Mouse (Mus musculus) embryonic facial prominence, embryonic 15.5 days (tissue): Measurements from ENCODE around the gene Snx27. TPM values are rescaled to one million over a fixed set of nuclear protein-coding genes. Genes with fewer than 3 reads are reported as not detected.

Experiments used
- ATAC-seq: fragments of 200-750 bp; cut with Nextera tagmentation; 2 replicates; pipeline ENCODE4 v1.8.0; 2017; ENCODE audit warnings: low read depth, moderate TSS enrichment; ENCODE audit not compliant: insufficient number of reproducible peaks, low FRiP score, low TSS enrichment
- H3K27ac ChIP-seq: fragments of 300-500 bp; sonication (generic); replicated peaks from 2 replicates; pipeline ENCODE4 v1.5.1; 2015; ENCODE audit warnings: mild to moderate bottlenecking, inconsistent platforms
- H3K27me3 ChIP-seq: fragments of 300-500 bp; sonication (generic); 2 replicates; pipeline ENCODE4 v1.6.1; 2015; ENCODE audit warnings: inconsistent platforms
- H3K36me3 ChIP-seq: fragments of 300-500 bp; sonication (generic); 2 replicates; pipeline ENCODE4 v1.6.1; 2015; ENCODE audit warnings: mild to moderate bottlenecking, inconsistent platforms
- H3K4me1 ChIP-seq: fragments of 300-500 bp; sonication (generic); 2 replicates; pipeline ENCODE4 v1.6.1; 2015; ENCODE audit warnings: inconsistent platforms
- H3K4me2 ChIP-seq: fragments of 300-500 bp; sonication (generic); replicated peaks from 2 replicates; pipeline ENCODE4 v1.6.1; 2015; ENCODE audit warnings: mild to moderate bottlenecking, inconsistent platforms
- H3K4me3 ChIP-seq: fragments of 300-500 bp; sonication (generic); replicated peaks from 2 replicates; pipeline ENCODE4 v1.5.1; 2015; ENCODE audit warnings: mild to moderate bottlenecking, inconsistent platforms
- H3K9ac ChIP-seq: fragments of 300-500 bp; sonication (generic); 2 replicates; pipeline ENCODE4 v1.6.1; 2015; ENCODE audit warnings: inconsistent platforms
- H3K9me3 ChIP-seq: fragments of 300-500 bp; sonication (generic); replicated peaks from 2 replicates; pipeline ENCODE4 v1.6.1; 2016; ENCODE audit warnings: inconsistent platforms
- WGBS: fragments of 180-500 bp; shearing (Covaris S2); methylation state at CpG from one replicate; pipeline ENCODE4 v1.1.7; 2015; 5-methylcytosine and 5-hydroxymethylcytosine counted together
- polyA plus RNA-seq: library from polyadenylated mRNA; unstranded; fragments of >200 nt; fragmentation: Nextera tagmentation; extraction: Ambion mirVana; gene quantifications from 2 replicates; pipeline ENCODE4 v1.2.1, GENCODE M21; 2015

Snx27 gene
- polyA plus RNA-seq, 1 experiment from 2014 or later, result 47.8 TPM

DNA sequence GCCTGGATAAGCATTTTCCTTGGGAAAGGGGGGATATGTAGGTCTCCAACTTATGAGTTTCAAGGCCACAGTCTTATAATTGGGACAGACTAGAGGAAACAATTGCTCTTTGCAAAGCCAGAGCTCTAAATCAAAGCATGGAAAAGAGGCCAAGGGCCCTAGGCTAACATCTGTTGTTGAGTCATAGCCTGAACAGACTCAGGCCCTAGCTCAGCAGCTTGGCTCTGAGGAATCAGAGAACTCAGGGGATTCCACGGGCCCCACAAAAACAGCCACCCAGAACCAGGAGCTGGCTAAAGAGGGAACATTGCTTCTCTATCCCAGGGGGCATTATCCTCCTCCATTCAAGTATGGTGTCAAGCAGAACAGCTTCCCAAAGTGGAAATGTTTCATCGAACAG, 28.1 kb upstream of the Snx27 start:
- Histone ChIP-seq H3K27ac (peak overlapping the region; percentile 78), H3K4me3 (no peak overlapping the region), H3K27me3 (no peaks in the 10 kb centered on the region), H3K9me3 (no peaks in the 10 kb centered on the region), H3K4me1 (peaks cover 23% of the 10 kb centered on the region), H3K9ac (no peak overlapping the region), H3K4me2 (no peak overlapping the region), H3K36me3 (no peaks in the 10 kb centered on the region)
- WGBS, result 48% methylated on average over 2 of the region's 2 CpGs
- ATAC-seq, result no peak

DNA sequence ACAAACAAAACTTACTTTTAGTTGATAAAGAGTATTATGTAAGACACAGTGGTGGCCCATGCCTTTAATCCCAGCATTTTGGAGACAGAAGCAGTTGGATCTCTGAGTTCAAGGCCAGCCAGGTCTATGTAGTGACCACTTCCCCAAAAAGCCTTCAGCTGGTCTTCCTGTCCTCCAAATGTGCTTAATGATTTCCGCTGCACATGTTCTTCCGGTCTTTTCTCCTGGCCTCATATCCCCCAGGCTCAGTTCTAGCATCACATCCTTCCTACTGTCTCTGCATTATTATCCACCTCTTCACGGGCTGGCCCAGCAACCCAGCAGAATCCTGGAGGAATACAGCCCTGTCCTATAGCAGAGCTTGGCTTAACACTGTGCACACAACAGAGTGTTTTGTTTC, 27.1 kb upstream of the Snx27 start:
- WGBS, result 86% methylated on average over 3 of the region's 3 CpGs
- Histone ChIP-seq H3K9ac (no peak overlapping the region), H3K9me3 (no peaks in the 10 kb centered on the region), H3K4me3 (no peak overlapping the region), H3K27ac (no peak overlapping the region), H3K36me3 (no peaks in the 10 kb centered on the region), H3K27me3 (no peaks in the 10 kb centered on the region), H3K4me2 (no peak overlapping the region), H3K4me1 (peaks cover 23% of the 10 kb centered on the region)
- no peak for ATAC-seq

DNA sequence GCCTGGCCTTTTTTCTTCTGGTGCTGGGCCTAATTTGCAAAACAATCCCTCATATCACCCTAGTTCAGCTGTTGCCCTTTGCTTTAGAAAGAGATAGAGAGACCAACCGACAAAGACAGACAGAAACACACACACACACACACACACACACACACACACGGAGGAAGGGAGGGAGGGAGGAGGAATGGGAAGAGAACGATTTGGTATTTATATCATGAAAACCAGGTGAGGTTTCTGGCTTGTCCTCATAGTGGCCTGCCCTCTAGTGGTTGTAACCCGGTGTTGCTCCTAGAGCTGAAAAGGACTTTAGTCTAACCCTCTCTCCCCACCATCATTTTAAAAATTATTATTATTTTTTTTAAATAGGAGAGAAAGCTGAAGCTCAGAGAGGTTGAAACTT, 19.4 kb upstream of the Snx27 start:
- no peaks in the 10 kb centered on the region for H3K9me3 ChIP-seq
- no peak for ATAC-seq
- 2% methylated on average over 4 of the region's 4 CpGs for WGBS
- H3K27me3 ChIP-seq, result no peaks in the 10 kb centered on the region
- no peak overlapping the region for H3K27ac ChIP-seq
- H3K4me2 ChIP-seq, result no peak overlapping the region
- H3K4me1 ChIP-seq, result no peaks in the 10 kb centered on the region
- no peaks in the 10 kb centered on the region for H3K36me3 ChIP-seq
- no peak overlapping the region for H3K4me3 ChIP-seq
- no peak overlapping the region for H3K9ac ChIP-seq

- 73% methylated on average over 3 of the region's 3 CpGs for WGBS
- Histone ChIP-seq H3K9ac (no peak overlapping the region), H3K27me3 (no peaks in the 10 kb centered on the region), H3K4me2 (no peak overlapping the region), H3K9me3 (0 out of 2 replicates have a peak, but pooled peaks cover 4% of the 10 kb centered on the region), H3K4me1 (no peaks in the 10 kb centered on the region), H3K36me3 (no peaks in the 10 kb centered on the region), H3K4me3 (no peak overlapping the region), H3K27ac (no peak overlapping the region)
- ATAC-seq, result no peak
Observed at GRCm38 (mm10) chr3:94597224-94597779, 14.8 kb upstream of the Snx27 start.

GRCm38 (mm10) chr3:94595871-94596287, 13.4 kb upstream of the Snx27 start:
- Histone ChIP-seq H3K9ac (no peak overlapping the region), H3K4me1 (no peaks in the 10 kb centered on the region), H3K4me2 (no peak overlapping the region), H3K27ac (no peak overlapping the region), H3K36me3 (no peaks in the 10 kb centered on the region), H3K27me3 (no peaks in the 10 kb centered on the region), H3K4me3 (no peak overlapping the region), H3K9me3 (0 out of 2 replicates have a peak, but pooled peaks cover 4% of the 10 kb centered on the region)
- ATAC-seq, result no peak
- 81% methylated on average over 6 of the region's 6 CpGs for WGBS

GRCm38 (mm10) chr3:94591066-94591465, 8.6 kb upstream of the Snx27 start:
- 0 out of 2 replicates have a peak, but pooled peaks cover 4% of the 10 kb centered on the region for H3K9me3 ChIP-seq
- no peak overlapping the region for H3K4me3 ChIP-seq
- H3K9ac ChIP-seq, result no peak overlapping the region
- no peak for ATAC-seq
- no peaks in the 10 kb centered on the region for H3K36me3 ChIP-seq
- no peak overlapping the region for H3K27ac ChIP-seq
- H3K4me2 ChIP-seq, result no peak overlapping the region
- H3K4me1 ChIP-seq, result no peaks in the 10 kb centered on the region
- no peaks in the 10 kb centered on the region for H3K27me3 ChIP-seq
- 66% methylated on average over 5 of the region's 5 CpGs for WGBS

DNA sequence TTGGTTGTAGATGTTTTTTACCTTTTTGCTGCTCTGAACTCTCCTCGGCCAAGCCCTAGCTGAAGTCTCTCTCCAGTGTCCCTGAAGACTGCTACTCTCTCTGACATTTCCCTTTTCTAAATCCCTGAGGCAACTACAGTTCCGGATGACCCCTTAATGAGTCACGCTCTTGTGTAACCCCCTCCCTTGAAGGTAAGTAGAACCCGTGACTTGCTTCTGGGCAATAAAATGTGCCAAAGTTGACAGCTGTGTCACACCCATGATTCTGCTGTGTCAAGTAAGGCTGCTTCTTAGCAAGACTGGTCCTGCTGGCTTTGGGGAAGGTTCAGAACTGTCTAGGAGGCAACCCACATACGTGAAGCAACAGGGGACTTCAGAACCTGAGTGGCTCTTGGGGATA, 5.4 kb upstream of the Snx27 start:
- H3K9me3 ChIP-seq, result no peaks in the 10 kb centered on the region
- ATAC-seq, result no peak
- WGBS, result 45% methylated on average over 5 of the region's 5 CpGs
- H3K27ac ChIP-seq, result no peak overlapping the region
- no peaks in the 10 kb centered on the region for H3K36me3 ChIP-seq
- H3K4me2 ChIP-seq, result no peak overlapping the region
- no peaks in the 10 kb centered on the region for H3K4me1 ChIP-seq
- no peak overlapping the region for H3K4me3 ChIP-seq
- H3K9ac ChIP-seq, result no peak overlapping the region
- no peaks in the 10 kb centered on the region for H3K27me3 ChIP-seq

DNA sequence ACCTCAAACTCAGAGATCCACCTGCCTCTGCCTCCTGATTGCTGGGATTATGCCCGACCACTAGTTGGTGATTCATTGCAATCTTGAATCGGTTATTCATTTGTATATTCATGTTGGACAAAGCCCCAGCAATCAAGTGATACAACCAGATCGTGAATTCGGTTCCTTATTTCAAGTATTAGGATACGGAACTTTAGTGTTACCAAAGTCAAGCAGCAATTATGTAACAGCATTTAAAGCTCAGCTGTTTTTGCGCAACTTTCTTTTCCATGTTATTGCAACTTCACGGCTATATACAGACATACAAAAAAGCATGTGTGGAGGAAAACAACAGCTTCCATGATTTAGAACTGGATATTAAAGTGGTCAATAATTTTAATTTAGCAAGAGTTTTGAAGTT, 428 bp upstream of the Snx27 start:
- H3K9ac ChIP-seq, result no peak overlapping the region
- WGBS, result 71% methylated on average over 7 of the region's 7 CpGs
- ATAC-seq, result no peak
- peaks cover 20% of the 10 kb centered on the region for H3K4me1 ChIP-seq
- H3K4me3 ChIP-seq, result peak overlapping the region; percentile 89
- H3K36me3 ChIP-seq, result no peaks in the 10 kb centered on the region
- H3K4me2 ChIP-seq, result peak overlapping the region; percentile 77; the same call in 1 of the 2 replicates
- no peaks in the 10 kb centered on the region for H3K9me3 ChIP-seq
- no peak overlapping the region for H3K27ac ChIP-seq
- H3K27me3 ChIP-seq, result no peaks in the 10 kb centered on the region

DNA sequence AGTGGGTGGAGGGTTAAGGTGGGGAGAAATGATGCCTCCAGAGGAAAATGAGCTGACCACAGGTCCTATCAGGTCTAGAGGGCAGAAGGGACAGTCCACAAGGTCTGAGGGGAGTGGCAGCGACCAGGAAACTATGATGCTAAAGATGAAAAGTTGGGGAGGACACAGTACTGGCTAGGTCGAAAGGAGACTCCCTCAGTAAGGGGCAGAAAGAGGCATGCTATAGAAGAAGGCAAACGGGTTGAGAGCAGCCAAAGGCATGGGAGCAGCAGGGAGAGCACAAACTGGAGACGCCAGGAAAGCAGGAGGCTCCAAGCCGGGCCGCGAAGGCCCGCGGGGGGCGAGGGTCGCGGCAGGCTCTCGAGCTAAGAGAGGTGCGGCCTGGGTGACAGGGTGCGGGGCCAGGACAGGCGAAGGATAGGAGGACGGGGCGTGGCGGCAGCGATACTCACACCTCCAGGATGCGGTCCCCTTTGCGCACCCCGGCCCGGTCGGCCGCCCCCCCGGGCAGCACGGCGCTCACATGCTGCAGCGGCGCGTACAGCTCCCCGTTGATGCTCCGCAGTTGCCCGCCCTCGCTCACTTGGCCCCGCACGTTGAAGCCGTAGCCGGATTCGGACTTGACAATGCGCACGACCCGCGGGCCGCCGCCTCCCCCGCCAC, 592 bp downstream of the Snx27 start:
- no peaks in the 10 kb centered on the region for H3K36me3 ChIP-seq
- peak; percentile 83 for ATAC-seq

GRCm38 (mm10) chr3:94581138-94581780, 1.3 kb downstream of the Snx27 start:
- WGBS, result 3% methylated on average over 16 of the region's 16 CpGs
- peak overlapping the region; percentile 91 for H3K27ac ChIP-seq

More for the DNA sequence above, 592 bp downstream of the Snx27 start:
- peak overlapping the region; percentile 92 for H3K9ac ChIP-seq
- H3K9me3 ChIP-seq, result no peaks in the 10 kb centered on the region
- WGBS, result 1% methylated on average over 45 of the region's 48 CpGs
- H3K27me3 ChIP-seq, result no peaks in the 10 kb centered on the region
- H3K27ac ChIP-seq, result peak overlapping the region; percentile 91
- H3K4me1 ChIP-seq, result peaks cover 20% of the 10 kb centered on the region
- peak overlapping the region; percentile 89 for H3K4me3 ChIP-seq
- peak overlapping the region; percentile 77 for H3K4me2 ChIP-seq

GRCm38 (mm10) chr3:94574506-94574905, 8.0 kb downstream of the Snx27 start:
- Histone ChIP-seq H3K27me3 (no peaks in the 10 kb centered on the region), H3K36me3 (no peaks in the 10 kb centered on the region), H3K4me2 (no peak overlapping the region), H3K27ac (no peak overlapping the region), H3K4me1 (peaks cover 4% of the 10 kb centered on the region; the same call in 1 of the 2 replicates), H3K9me3 (no peaks in the 10 kb centered on the region), H3K9ac (no peak overlapping the region), H3K4me3 (no peak overlapping the region)
- WGBS, result 85% methylated on average over 6 of the region's 6 CpGs
- no peak for ATAC-seq

More at GRCm38 (mm10) chr3:94581138-94581780, 1.3 kb downstream of the Snx27 start:
- no peaks in the 10 kb centered on the region for H3K27me3 ChIP-seq
- H3K4me1 ChIP-seq, result peaks cover 20% of the 10 kb centered on the region
- H3K9me3 ChIP-seq, result no peaks in the 10 kb centered on the region
- peak overlapping the region; percentile 92 for H3K9ac ChIP-seq
- ATAC-seq, result no peak
- H3K4me2 ChIP-seq, result peak overlapping the region; percentile 77
- H3K4me3 ChIP-seq, result peak overlapping the region; percentile 89
- no peaks in the 10 kb centered on the region for H3K36me3 ChIP-seq
